Comparison of ENCODE assay signal across 20 mouse cellular contexts in genomic region chr10:68020755-68021154, GRCm38 (mm10). TPM values are rescaled to one million over a fixed set of nuclear protein-coding genes. Genes with fewer than 3 reads are reported as not detected.
DNase-seq lines count a peak whose midpoint lies in the region; ATAC-seq and TF ChIP-seq lines count a peak whose summit lies in the region.
"Had no signal": no experiment of that assay in that cellular context is flagged by ENCODE, and none has a peak within 500 bp of the region (broad histone marks: within the 10 kb centered on the region; RNA-seq: fewer than 3 reads in every experiment).

No protein-coding gene starts in this region.

- no peak for TF ChIP-seq CTCF in CH12.LX (conservative IDR thresholded peaks at IDR 0.05 in 1 of 2, IDR thresholded peaks at IDR 0.05 in 1 of 2; ENCODE audit: low read depth in 2 of 2, low read length in 2 of 2)
- TF ChIP-seq CTCF in forebrain, postnatal 0 days (IDR thresholded peaks at IDR 0.05; ENCODE audit: low read depth), result no peak

- no peak for TF ChIP-seq POLR2A in CH12.LX (IDR thresholded peaks at IDR 0.05; ENCODE audit: low read depth, low read length)

- H3K9me3 ChIP-seq in CH12.LX (replicated peaks; ENCODE audit: low read length), result peaks cover 10% of the 10 kb centered on the region
- no peaks in the 10 kb centered on the region for H3K9me3 ChIP-seq in forebrain, postnatal 0 days (ENCODE audit: low read length)
- H3K9me3 ChIP-seq: forebrain, embryonic 15.5 days had no signal

- no peak for TF ChIP-seq RAD21 in CH12.LX (IDR thresholded peaks at IDR 0.05; ENCODE audit: low read depth, low read length)

- H3K79me2 ChIP-seq in CH12.LX (replicated peaks; ENCODE audit: control insufficient read depth, extremely low read depth, insufficient read depth, poor library complexity, severe bottlenecking), result no peaks in the 10 kb centered on the region

- no peak overlapping the region for H3K27ac ChIP-seq in CH12.LX (ENCODE audit: insufficient read depth, low read depth)
- no peak overlapping the region for H3K27ac ChIP-seq in forebrain, postnatal 0 days (ENCODE audit: low read depth, low read length)
- H3K27ac ChIP-seq: embryonic facial prominence, embryonic 10.5 days; embryonic facial prominence, embryonic 12.5 days; forebrain, embryonic 13.5 days; forebrain, embryonic 15.5 days had no signal

- in situ Hi-C loops in CH12.LX (cut with MboI; ENCODE audit: low pct_ligation_motif_present, low pct_unique_long_range_greater_than_20kb, low sequenced_read_pairs), result no loop called here

- no peak for TF ChIP-seq EP300 in CH12.LX (IDR thresholded peaks at IDR 0.05; ENCODE audit: low read length)

- no peak overlapping the region for H3K4me3 ChIP-seq in CH12.LX (replicated peaks in 1 of 3; ENCODE audit: low read depth in 2 of 3, low read length in 2 of 3, poor library complexity in 1 of 3)
- no peak overlapping the region for H3K4me3 ChIP-seq in forebrain, postnatal 0 days (ENCODE audit: low read depth, low read length)
- H3K4me3 ChIP-seq: embryonic facial prominence, embryonic 10.5 days; embryonic facial prominence, embryonic 12.5 days; forebrain, embryonic 13.5 days; forebrain, embryonic 15.5 days had no signal

- dilution Hi-C loops in CH12.LX (cut with MboI; ENCODE audit: extremely low pct_ligation_motif_present, extremely low pct_unique_long_range_greater_than_20kb, low sequenced_read_pairs), result no loop called here

- 95% methylated on average over 2 of the region's 2 CpGs for WGBS in forebrain, postnatal 0 days

- ATAC-seq in forebrain, postnatal 0 days, result no peak
- ATAC-seq: forebrain, embryonic 13.5 days; forebrain, embryonic 15.5 days; Patski had no signal

- no peaks in the 10 kb centered on the region for H3K36me3 ChIP-seq in CH12.LX (replicated peaks in 1 of 2; ENCODE audit: control insufficient read depth in 1 of 2, insufficient read depth in 1 of 2, low read length in 1 of 2)
- H3K36me3 ChIP-seq in forebrain, postnatal 0 days (ENCODE audit: insufficient read depth), result peaks cover 3% of the 10 kb centered on the region; the same call in 1 of the 2 replicates

- peak; percentile 33 for DNase-seq in CD4-positive, CD25-positive, alpha-beta regulatory T cell, adult 2 months (ENCODE audit: low read depth, low spot score)
- DNase-seq in CH12.LX (ENCODE audit: extremely low read depth), result no peak
- peak; percentile 33 for DNase-seq in induced T-regulatory cell, adult 2 months (ENCODE audit: low read depth)
- no peak for DNase-seq in Muller cell, postnatal 12 days (ENCODE audit: inconsistent ontology term)
- no peak for DNase-seq in adrenal gland, postnatal 14 days
- DNase-seq in forebrain, postnatal 0 days, result no peak
- DNase-seq: adrenal gland, adult 2 months; adrenal gland, postnatal 10 days; adrenal gland, postnatal 36 days; B cell, adult 2 months; cerebellum, adult 11-12 months; cerebellum, adult 2 months; cerebellum, adult 9-10 months; cerebellum, postnatal 10 days; cerebellum, postnatal 25 days had no signal

- H3K4me2 ChIP-seq in CH12.LX (ENCODE audit: insufficient read depth, low read depth, poor library complexity, severe bottlenecking), result 0 out of 2 replicates have a peak overlapping the region, but pooled peaks have one; percentile 11
- no peak overlapping the region for H3K4me2 ChIP-seq in forebrain, postnatal 0 days (ENCODE audit: low read depth)
- H3K4me2 ChIP-seq: embryonic facial prominence, embryonic 12.5 days; forebrain, embryonic 13.5 days; forebrain, embryonic 15.5 days had no signal

- H3K9ac ChIP-seq in CH12.LX (ENCODE audit: insufficient read depth, low read depth), result no peak overlapping the region
- H3K9ac ChIP-seq in forebrain, postnatal 0 days, result no peak overlapping the region
- H3K9ac ChIP-seq: embryonic facial prominence, embryonic 12.5 days; forebrain, embryonic 13.5 days; forebrain, embryonic 15.5 days had no signal

- no peaks in the 10 kb centered on the region for H3K27me3 ChIP-seq in CH12.LX (replicated peaks)
- H3K27me3 ChIP-seq in forebrain, postnatal 0 days (ENCODE audit: insufficient read depth, low read length), result no peaks in the 10 kb centered on the region
- H3K27me3 ChIP-seq: embryonic facial prominence, embryonic 12.5 days; forebrain, embryonic 13.5 days; forebrain, embryonic 15.5 days; Patski had no signal

- H3K4me1 ChIP-seq in CH12.LX (ENCODE audit: control insufficient read depth in 1 of 2, insufficient read depth in 2 of 2), result peaks cover 20 to 22% of the 10 kb centered on the region in 2 experiments
- H3K4me1 ChIP-seq in forebrain, postnatal 0 days (ENCODE audit: insufficient read depth), result peaks cover 4% of the 10 kb centered on the region; the same call in 1 of the 2 replicates
- H3K4me1 ChIP-seq: embryonic facial prominence, embryonic 12.5 days had no signal

TF ChIP-seq in CH12.LX, 34 proteins besides CTCF, POLR2A, EP300 and RAD21:
- TF ChIP-seq BHLHE40 (IDR thresholded peaks at IDR 0.05; ENCODE audit: low read depth, low read length), result no peak
- 0 out of 2 replicates have a peak, but pooled peaks have one; percentile 12 for TF ChIP-seq IRF4 (IDR thresholded peaks at IDR 0.05; ENCODE audit: low read depth, low read length)

RNA-seq across cellular contexts. Expression of gene Rtkn2, which starts 41.4 kb away (rescaled TPM):
- total RNA-seq in CH12.LX (2012; rRNA removed) (0.46 and 0.59 TPM in 2 replicates), CH12.LX (2014; rRNA removed) (0.59 and 0.99 TPM in 2 replicates)
- 0.78 and 0.93 TPM in 2 replicates for polyA plus RNA-seq in CH12.LX (2012; ENCODE audit: insufficient read length, low read depth)
- 0.89 and 1.2 TPM in 2 replicates for total RNA-seq in adrenal gland, postnatal 14 days (2021)
- total RNA-seq in forebrain, postnatal 0 days (2014; rRNA removed), result 4.5 and 4.9 TPM in 2 replicates
- 3.2 and 4.2 TPM in 2 replicates for polyA plus RNA-seq in forebrain, postnatal 0 days (2015; fragmentation: Nextera tagmentation; extraction: Ambion mirVana)
- polyA plus RNA-seq: adrenal gland, adult 2 months had no signal

Comparison
In these comparisons a context has a peak if more than half of its experiments do, and no peak if none do; other contexts are left out.
1. DNase-seq: peak in CD4-positive, CD25-positive, alpha-beta regulatory T cell, adult 2 months (single experiment) and induced T-regulatory cell, adult 2 months (single experiment); none in CH12.LX (single experiment), Muller cell, postnatal 12 days (single experiment), adrenal gland, postnatal 14 days (single experiment) and forebrain, postnatal 0 days (single experiment).